ENCODE assay signal across 8 mouse cellular contexts in the genomic region with DNA sequence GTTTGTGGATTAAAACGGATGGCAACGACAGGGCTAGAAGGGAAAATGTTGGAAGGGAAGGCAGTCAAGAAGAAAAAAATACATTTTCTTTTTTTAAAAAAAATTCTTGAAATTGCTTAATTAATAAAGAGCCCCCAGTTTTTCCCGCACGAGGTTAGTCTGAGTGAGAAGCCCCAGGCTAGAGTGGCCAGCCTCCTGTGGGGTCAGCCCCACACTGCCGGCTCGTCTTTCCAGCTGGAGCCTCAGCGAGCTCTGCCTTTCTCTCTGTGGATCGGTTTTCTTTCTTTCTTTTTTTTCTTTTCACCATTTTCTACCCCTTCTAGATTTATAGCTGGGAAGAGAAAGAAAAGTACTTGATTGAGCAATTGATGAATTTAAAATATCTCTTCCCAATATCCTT. TPM values are rescaled to one million over a fixed set of nuclear protein-coding genes. Genes with fewer than 3 reads are reported as not detected.
DNase-seq lines count a peak whose midpoint lies in the region; ATAC-seq and TF ChIP-seq lines count a peak whose summit lies in the region.

No protein-coding gene starts in this region.

- no peaks in the 10 kb centered on the region for H3K27me3 ChIP-seq in forebrain, embryonic 12.5 days
- no peaks in the 10 kb centered on the region for H3K27me3 ChIP-seq in limb, embryonic 11.5 days (ENCODE audit: control insufficient read depth, insufficient read depth, low read length)

- peak overlapping the region; percentile 99 for H3K27ac ChIP-seq in layer of hippocampus, adult 2 months
- peak overlapping the region; percentile 97 for H3K27ac ChIP-seq in forebrain, embryonic 12.5 days
- H3K27ac ChIP-seq in limb, embryonic 11.5 days (replicated peaks; ENCODE audit: low read depth, low read length), result peak overlapping the region; percentile 87
- H3K27ac ChIP-seq in olfactory bulb, adult 2 months (ENCODE audit: insufficient read depth, low read depth, low read length), result peak overlapping the region; percentile 64

- H3K4me2 ChIP-seq in forebrain, embryonic 12.5 days, result peak overlapping the region; percentile 93
- peak overlapping the region; percentile 99 for H3K4me2 ChIP-seq in limb, embryonic 11.5 days (ENCODE audit: low read depth, severe bottlenecking)

- no peaks in the 10 kb centered on the region for H3K9me3 ChIP-seq in forebrain, embryonic 12.5 days
- no peaks in the 10 kb centered on the region for H3K9me3 ChIP-seq in limb, embryonic 11.5 days (ENCODE audit: control insufficient read depth, low read length)

- H3K9ac ChIP-seq in forebrain, embryonic 12.5 days, result peak overlapping the region; percentile 100
- peak overlapping the region; percentile 77 for H3K9ac ChIP-seq in limb, embryonic 11.5 days (ENCODE audit: low read length)

- peaks cover 10% of the 10 kb centered on the region for H3K36me3 ChIP-seq in forebrain, embryonic 12.5 days (replicated peaks)
- no peaks in the 10 kb centered on the region for H3K36me3 ChIP-seq in limb, embryonic 11.5 days (ENCODE audit: control insufficient read depth, insufficient read depth, low read length)

- peaks cover 53% of the 10 kb centered on the region for H3K4me1 ChIP-seq in forebrain, embryonic 12.5 days
- peaks cover 49% of the 10 kb centered on the region for H3K4me1 ChIP-seq in limb, embryonic 11.5 days (ENCODE audit: control insufficient read depth, insufficient read depth, low read length)
- peaks cover 39% of the 10 kb centered on the region for H3K4me1 ChIP-seq in olfactory bulb, adult 2 months (ENCODE audit: control insufficient read depth, insufficient read depth, low read length)

- ATAC-seq in forebrain, embryonic 12.5 days (ENCODE audit: low FRiP score), result no peak
- ATAC-seq in limb, embryonic 11.5 days (ENCODE audit: insufficient number of reproducible peaks, low FRiP score, low TSS enrichment, low read depth), result no peak

- no peak for DNase-seq in layer of hippocampus, adult 2 months (ENCODE audit: low spot score in 2 of 2)
- no peak for DNase-seq in layer of hippocampus, adult 9-11 months
- no peak for DNase-seq in limb, embryonic 11.5 days (ENCODE audit: low spot score)
- no peak for DNase-seq in lung, postnatal 4 days
- no peak for DNase-seq in thymus, postnatal 0 days (ENCODE audit: low spot score)
- DNase-seq in c-Kit-positive CD71-positive TER-119-positive erythroid progenitor cells, embryonic 14.5 days (ENCODE audit: low spot score), result no peak

- TF ChIP-seq POLR2A in olfactory bulb, adult 2 months (IDR thresholded peaks at IDR 0.05; ENCODE audit: insufficient read depth, low read depth, low read length), result no peak

- 1% methylated on average over 8 of the region's 8 CpGs for WGBS in forebrain, embryonic 12.5 days
- whole genome bisulfite sequencing in limb, embryonic 11.5 days, result 2% methylated on average over 8 of the region's 8 CpGs
- WGBS in olfactory bulb, adult 2 months, result 14% methylated on average over 8 of the region's 8 CpGs

- TF ChIP-seq CTCF in layer of hippocampus, adult 2 months (conservative IDR thresholded peaks at IDR 0.05), result no peak
- no peak for TF ChIP-seq CTCF in olfactory bulb, adult 2 months (IDR thresholded peaks at IDR 0.05; ENCODE audit: insufficient read depth, low read depth, low read length)

- H3K4me3 ChIP-seq in layer of hippocampus, adult 2 months, result peak overlapping the region; percentile 89
- H3K4me3 ChIP-seq in forebrain, embryonic 12.5 days (replicated peaks), result peak overlapping the region; percentile 95
- peak overlapping the region; percentile 97 for H3K4me3 ChIP-seq in limb, embryonic 11.5 days (ENCODE audit: low read depth, low read length)
- peak overlapping the region; percentile 14; the same call in 1 of the 2 replicates for H3K4me3 ChIP-seq in olfactory bulb, adult 2 months (ENCODE audit: insufficient read depth, low read depth, low read length)

RNA-seq across cellular contexts. Expression of a gene that starts 5.6 kb away (rescaled TPM):
- total RNA-seq in layer of hippocampus, adult 2 months (2021), result 10 to 100 TPM; 19.9 to 20.7 TPM
- 23.5 and 24.0 TPM in 2 replicates for polyA plus RNA-seq in forebrain, embryonic 12.5 days (2016; fragmentation: Nextera tagmentation; extraction: Ambion mirVana)
- 24.9 and 27.6 TPM in 2 replicates for polyA plus RNA-seq in limb, embryonic 11.5 days (2014; fragmentation: Nextera tagmentation; extraction: Ambion mirVana)
- not detected in 2 replicates for polyA plus RNA-seq in olfactory bulb, adult 2 months (2012; ENCODE audit: insufficient read depth, insufficient read length, low replicate concordance, missing spikeins)
- 3.3 and 4.6 TPM in 2 replicates for polyA plus RNA-seq in thymus, postnatal 0 days (2015; fragmentation: Nextera tagmentation; extraction: Ambion mirVana)

Comparison
In these comparisons a context has a peak if more than half of its experiments do, and no peak if none do; other contexts are left out.
1. H3K4me3 ChIP-seq: peak in every context shown above with its lines; median percentile 97 in limb, embryonic 11.5 days; 95 in forebrain, embryonic 12.5 days; 89 in layer of hippocampus, adult 2 months; 14 in olfactory bulb, adult 2 months.